Mouse (Mus musculus): Measurements from ENCODE around the gene Gcc2.
"Not testable (repeated sequence)": the region's sequence is repeated elsewhere in the genome, so short reads cannot be mapped to it uniquely, and the experiment has no call there.

GRCm38 (mm10) chr10:58230021-58230420, 25.3 kb upstream of the Gcc2 start:
- not testable (repeated sequence) for TF ChIP-seq CTCF (conservative IDR thresholded peaks at IDR 0.05; ENCODE audit: insufficient read depth, insufficient read length, low read depth, low read length); POLR2A (IDR thresholded peaks at IDR 0.05; ENCODE audit: low read depth, low read length)

Data from kidney, adult 2 months (tissue).